Mouse (Mus musculus) forebrain, embryonic 16.5 days (tissue): ENCODE measurements around the gene Cxxc4. TPM values are rescaled to one million over a fixed set of nuclear protein-coding genes. Genes with fewer than 3 reads are reported as not detected.

ENCODE experiments used
- ATAC-seq: fragments of 200-750 bp; cut with Nextera tagmentation; 2 replicates; pipeline ENCODE4 v1.8.0; 2017; ENCODE audit warnings: mild to moderate bottlenecking, moderate library complexity
- H3K27ac ChIP-seq: fragments of 300-500 bp; sonication (generic); 2 replicates; pipeline ENCODE4 v1.5.1; 2014; ENCODE audit warnings: low read length, control low read depth
- H3K27me3 ChIP-seq: fragments of 300-500 bp; sonication (generic); replicated peaks from 2 replicates; pipeline ENCODE4 v1.6.1; 2014; ENCODE audit warnings: low read length; ENCODE audit not compliant: control insufficient read depth, insufficient read depth
- H3K36me3 ChIP-seq: fragments of 300-500 bp; sonication (generic); 2 replicates; pipeline ENCODE4 v1.6.1; 2014; ENCODE audit not compliant: control insufficient read depth, insufficient read depth
- H3K4me1 ChIP-seq: fragments of 300-500 bp; sonication (generic); replicated peaks from 2 replicates; pipeline ENCODE4 v1.6.1; 2014; ENCODE audit warnings: low read length; ENCODE audit not compliant: control insufficient read depth, insufficient read depth
- H3K4me2 ChIP-seq: fragments of 300-500 bp; sonication (generic); 2 replicates; pipeline ENCODE4 v1.6.1; 2014; ENCODE audit warnings: mild to moderate bottlenecking, low read length, control low read depth
- H3K4me3 ChIP-seq: fragments of 300-500 bp; sonication (generic); replicated peaks from 2 replicates; pipeline ENCODE4 v1.5.1; 2014; ENCODE audit warnings: mild to moderate bottlenecking, low read length, control low read depth
- H3K9ac ChIP-seq: fragments of 300-500 bp; sonication (generic); replicated peaks from 2 replicates; pipeline ENCODE4 v1.6.1; 2014; ENCODE audit warnings: low read depth, low read length, control low read depth
- H3K9me3 ChIP-seq: fragments of 300-500 bp; sonication (generic); 2 replicates; pipeline ENCODE4 v1.6.1; 2016; ENCODE audit warnings: low read length; ENCODE audit not compliant: control insufficient read depth
- WGBS: fragments of 180-500 bp; shearing (Covaris S2); extraction: QIAGEN DNeasy Blood & Tissue Kit; methylation state at CpG from one replicate; pipeline ENCODE4 v1.1.7; 2014; 5-methylcytosine and 5-hydroxymethylcytosine counted together
- microRNA counts: library from miRNA; unstranded; fragments of <30 nt; microRNA quantifications from one replicate; lab custom pipeline; 2016
- microRNA-seq: library from miRNA; unstranded; fragments of <30 nt; microRNA quantifications from one replicate; pipeline ENCODE4, GENCODE M21; 2017
- polyA plus RNA-seq: library from polyadenylated mRNA; unstranded; fragments of >200 nt; fragmentation: Nextera tagmentation; extraction: Ambion mirVana; gene quantifications from 2 replicates; pipeline ENCODE4 v1.2.1, GENCODE M21; 2015

Cxxc4 gene
- polyA plus RNA-seq, 1 experiment from 2014 or later, result 15.3 TPM

GRCm38 (mm10) chr3:134302681-134303491 lies 66.6 kb downstream of the Cxxc4 start:
- peak; percentile 85 for ATAC-seq
- no peaks in the 10 kb centered on the region for H3K27me3 ChIP-seq
- peaks cover 18% of the 10 kb centered on the region for H3K4me1 ChIP-seq
- 5% methylated on average over 21 of the region's 21 CpGs for WGBS
- H3K4me3 ChIP-seq, result peak overlapping the region; percentile 44
- peak overlapping the region; percentile 76 for H3K27ac ChIP-seq
- peak overlapping the region; percentile 43 for H3K9ac ChIP-seq
- H3K4me2 ChIP-seq, result peak overlapping the region; percentile 73
- no peaks in the 10 kb centered on the region for H3K36me3 ChIP-seq
- no peaks in the 10 kb centered on the region for H3K9me3 ChIP-seq

- peak; percentile 19; the same call in 1 of the 2 replicates for ATAC-seq
- Histone ChIP-seq H3K36me3 (no peaks in the 10 kb centered on the region), H3K4me2 (peak overlapping the region; percentile 73), H3K9me3 (no peaks in the 10 kb centered on the region), H3K9ac (peak overlapping the region; percentile 43), H3K4me3 (peak overlapping the region; percentile 44), H3K27me3 (no peaks in the 10 kb centered on the region), H3K4me1 (peaks cover 18% of the 10 kb centered on the region), H3K27ac (peak overlapping the region; percentile 76; the same call in 1 of the 2 replicates)
- 15% methylated on average over 3 of the region's 3 CpGs for whole genome bisulfite sequencing
These were observed 67.2 kb downstream of the Cxxc4 start for GRCm38 (mm10) chr3:134303492-134303808.

- H3K36me3 ChIP-seq, result no peaks in the 10 kb centered on the region
- WGBS, result 8% methylated on average over 4 of the region's 4 CpGs
- H3K9ac ChIP-seq, result no peak overlapping the region
- H3K4me2 ChIP-seq, result no peak overlapping the region
- no peak overlapping the region for H3K4me3 ChIP-seq
- ATAC-seq, result 0 out of 2 replicates have a peak, but pooled peaks have one; percentile 10
- H3K4me1 ChIP-seq, result peaks cover 18% of the 10 kb centered on the region
- H3K27ac ChIP-seq, result no peak overlapping the region
- H3K27me3 ChIP-seq, result no peaks in the 10 kb centered on the region
- no peaks in the 10 kb centered on the region for H3K9me3 ChIP-seq
These were observed 70.2 kb downstream of the Cxxc4 start for GRCm38 (mm10) chr3:134306507-134306906.

GRCm38 (mm10) chr3:134307801-134308200 lies 71.5 kb downstream of the Cxxc4 start:
- Histone ChIP-seq H3K9me3 (no peaks in the 10 kb centered on the region), H3K27me3 (no peaks in the 10 kb centered on the region), H3K27ac (no peak overlapping the region), H3K4me1 (peaks cover 14% of the 10 kb centered on the region), H3K4me2 (no peak overlapping the region), H3K36me3 (no peaks in the 10 kb centered on the region), H3K9ac (no peak overlapping the region), H3K4me3 (no peak overlapping the region)
- ATAC-seq, result no peak

MicroRNAs encoded within 50 kb of the gene (microRNA counts, 519-probe panel; counts per million panel counts)
- microRNA mmu-miR-1895 (lab: Ali Mortazavi, UCI), result 2,213 counts per million, percentile 46 among the panel's probes with 10 or more counts

Small RNAs within 50 kb of the gene (microRNA-seq; reads per million reads assigned to microRNA genes)
- not detected for gene Mir1895
